In genomic region chr13:118850708-118851107, GRCm38 (mm10) we compare ENCODE assay signal across 24 mouse cellular contexts.
"Had no signal": no experiment of that assay in that cellular context is flagged by ENCODE, and none has a peak within 500 bp of the region (broad histone marks: within the 10 kb centered on the region; RNA-seq: fewer than 3 reads in every experiment).

No protein-coding gene starts in this region.

- DNase-seq: gastrocnemius, adult 2 months; gastrocnemius, postnatal 10 days; gastrocnemius, postnatal 25 days; heart, adult 11 months; heart, adult 2 months; heart, postnatal 14 days; heart, postnatal 36 days; kidney, adult 11 months; kidney, adult 2 months; kidney, postnatal 10 days; kidney, postnatal 25 days; kidney, postnatal 4 days had no signal

- H3K27me3 ChIP-seq: heart, embryonic 13.5 days; heart, embryonic 15.5 days; hindbrain, embryonic 13.5 days; hindbrain, embryonic 15.5 days; limb, embryonic 12.5 days; liver, embryonic 12.5 days had no signal

- H3K9ac ChIP-seq: heart, embryonic 13.5 days; heart, embryonic 15.5 days; hindbrain, embryonic 13.5 days; hindbrain, embryonic 15.5 days; limb, embryonic 12.5 days; liver, embryonic 12.5 days; liver, embryonic 14.5 days had no signal

- H3K9me3 ChIP-seq: heart, embryonic 13.5 days; heart, embryonic 15.5 days; hindbrain, embryonic 13.5 days; hindbrain, embryonic 15.5 days; limb, embryonic 10.5 days; limb, embryonic 12.5 days; liver, embryonic 12.5 days had no signal

- H3K4me2 ChIP-seq: heart, embryonic 11.5 days; heart, embryonic 13.5 days; heart, embryonic 15.5 days; hindbrain, embryonic 13.5 days; hindbrain, embryonic 15.5 days; limb, embryonic 12.5 days; liver, embryonic 12.5 days had no signal

- H3K4me3 ChIP-seq: gastrocnemius, adult 2 months; heart, adult 2 months; heart, embryonic 13.5 days; heart, embryonic 15.5 days; hindbrain, embryonic 13.5 days; hindbrain, embryonic 15.5 days; layer of hippocampus, adult 2 months; limb, embryonic 10.5 days; limb, embryonic 12.5 days; liver, embryonic 12.5 days had no signal

- H3K27ac ChIP-seq: gastrocnemius, adult 2 months; heart, adult 2 months; heart, embryonic 13.5 days; heart, embryonic 15.5 days; hindbrain, embryonic 13.5 days; hindbrain, embryonic 15.5 days; hindbrain, postnatal 0 days; layer of hippocampus, adult 2 months; limb, embryonic 10.5 days; limb, embryonic 12.5 days; liver, embryonic 12.5 days; liver, embryonic 14.5 days had no signal

- H3K36me3 ChIP-seq: heart, embryonic 13.5 days; heart, embryonic 15.5 days; hindbrain, embryonic 13.5 days; hindbrain, embryonic 15.5 days; limb, embryonic 10.5 days; limb, embryonic 12.5 days; liver, embryonic 12.5 days had no signal

- H3K4me1 ChIP-seq: heart, embryonic 13.5 days; heart, embryonic 15.5 days; hindbrain, embryonic 13.5 days; hindbrain, embryonic 15.5 days; limb, embryonic 10.5 days; limb, embryonic 12.5 days; liver, embryonic 12.5 days had no signal

- ATAC-seq: hindbrain, postnatal 0 days; intestine, embryonic 16.5 days; liver, embryonic 12.5 days had no signal
